Mouse (Mus musculus) gastrocnemius, adult 2 months (tissue): ENCODE measurements around the gene Yes1. TPM values are rescaled to one million over a fixed set of nuclear protein-coding genes. Genes with fewer than 3 reads are reported as not detected.
"Not testable (repeated sequence)": the region's sequence is repeated elsewhere in the genome, so short reads cannot be mapped to it uniquely, and the experiment has no call there.

Source experiments
- DNase-seq: peaks from one replicate; pipeline ENCODE4 v3.0.0; 2022
- H3K27ac ChIP-seq: fragments of 200-600 bp; 2 replicates; pipeline ENCODE4 v1.8.1; 2022; ENCODE audit warnings: mild to moderate bottlenecking
- H3K4me3 ChIP-seq: fragments of 200-600 bp; 2 replicates; pipeline ENCODE4 v1.8.1; 2022; ENCODE audit warnings: mild to moderate bottlenecking, moderate library complexity
- CTCF ChIP-seq: fragments of 200-600 bp; IDR thresholded peaks from 2 replicates; pipeline ENCODE4 v1.8.1; 2022; ENCODE audit warnings: antibody characterized with exemption, mild to moderate bottlenecking, moderate library complexity
- intact Hi-C: fragments of 180-260 bp; cut with DNase I; formaldehyde crosslinking; loops from one replicate; pipeline ENCODE4 v1.15.1; 2025
- total RNA-seq, 2 experiments: library from RNA; stranded (reverse); gene quantifications; 2 replicates each; pipeline ENCODE4 v1.2.3; 2021

Gene Yes1
- total RNA-seq, 2 experiments from 2014 or later, result 9.1 to 9.8 TPM

DNA sequence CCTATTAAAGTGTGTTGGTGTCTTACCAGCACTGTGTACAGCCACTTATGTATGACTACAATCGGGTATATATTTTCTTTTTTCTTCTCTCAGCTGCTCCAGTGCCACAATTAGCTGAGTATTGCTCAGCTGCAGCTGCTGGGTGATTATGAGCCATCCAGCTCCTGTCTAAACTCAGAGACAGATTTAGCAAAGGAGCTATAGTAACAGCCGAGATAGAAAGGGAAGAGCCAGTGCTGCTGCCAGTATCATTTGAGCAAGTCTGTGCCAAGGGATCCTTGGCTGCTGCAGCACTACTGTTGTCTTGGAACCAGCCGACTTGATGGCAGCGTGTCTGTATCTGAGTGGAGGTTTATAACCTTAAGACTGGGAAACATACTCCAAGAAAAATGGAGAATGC, 3.7 kb downstream of the Yes1 start:
- no peak for TF ChIP-seq CTCF
- intact Hi-C loops, result no loop called here
- Histone ChIP-seq H3K27ac (peak overlapping the region; percentile 76), H3K4me3 (peak overlapping the region; percentile 44)
- DNase-seq, result peak; percentile 51

DNA sequence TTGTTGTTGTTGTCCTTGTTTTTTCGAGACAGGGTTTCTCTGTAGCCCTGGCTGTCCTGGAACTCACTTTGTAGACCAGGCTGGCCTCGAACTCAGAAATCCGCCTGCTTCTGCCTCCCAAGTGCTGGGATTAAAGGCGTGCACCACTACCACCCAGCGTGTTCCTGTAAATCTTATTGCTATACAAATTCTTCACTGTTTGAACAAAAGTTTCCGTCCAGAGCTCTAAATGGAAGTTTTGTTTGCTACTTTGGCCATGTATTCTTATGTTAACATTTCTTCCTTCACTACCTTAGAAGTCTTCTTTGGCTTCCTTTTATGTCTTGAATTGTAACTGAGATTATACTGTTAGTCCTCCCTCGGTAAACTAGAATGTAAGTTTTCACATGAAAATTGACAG, 5.5 kb downstream of the Yes1 start:
- H3K27ac ChIP-seq, H3K4me3 ChIP-seq, DNase-seq, intact Hi-C loops: not testable (repeated sequence)

DNA sequence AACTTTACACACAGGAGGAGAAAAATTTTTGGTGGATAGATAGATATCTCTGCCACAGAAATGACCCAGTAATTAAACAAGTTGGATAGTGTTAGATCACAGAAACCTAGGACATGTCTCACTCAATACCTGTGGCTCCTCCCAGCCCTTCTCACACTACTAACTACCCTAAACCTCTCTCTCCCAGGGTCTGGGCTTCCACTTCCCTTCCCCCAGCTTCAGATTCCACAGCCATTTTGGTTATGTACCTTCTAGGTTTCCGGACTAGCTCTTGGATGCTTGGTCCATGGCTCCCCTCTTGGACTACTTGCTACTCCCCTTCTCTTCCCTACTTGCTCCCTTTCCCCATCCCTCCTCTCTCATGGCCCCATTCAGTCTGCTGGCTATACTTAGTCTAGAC, 6.9 kb downstream of the Yes1 start:
- intact Hi-C loops, result no loop called here
- Histone ChIP-seq H3K27ac (no peak overlapping the region), H3K4me3 (no peak overlapping the region)
- DNase-seq, result no peak
- TF ChIP-seq CTCF, result no peak

DNA sequence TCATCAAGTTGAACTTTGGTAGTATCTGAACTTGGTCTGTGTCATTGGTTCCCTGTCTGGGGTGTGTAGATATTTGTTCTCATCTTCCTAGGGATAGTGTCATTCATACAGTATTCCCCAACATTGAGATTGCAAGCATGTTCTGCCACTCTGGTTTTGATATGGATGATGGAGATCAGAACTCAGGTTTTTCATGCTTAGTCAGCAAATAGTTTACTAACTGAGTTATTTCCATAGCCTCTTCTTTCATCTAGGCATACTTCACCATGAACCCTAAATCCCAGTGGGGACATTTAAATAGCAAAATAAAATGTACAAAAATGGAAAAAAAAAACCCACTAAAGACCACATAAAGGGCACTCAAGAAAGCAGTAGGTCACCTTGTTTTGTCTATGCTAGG, 12.7 kb downstream of the Yes1 start:
- no peak for DNase-seq
- Histone ChIP-seq H3K27ac (no peak overlapping the region), H3K4me3 (no peak overlapping the region)
- no peak for TF ChIP-seq CTCF
- intact Hi-C loops, result no loop called here

DNA sequence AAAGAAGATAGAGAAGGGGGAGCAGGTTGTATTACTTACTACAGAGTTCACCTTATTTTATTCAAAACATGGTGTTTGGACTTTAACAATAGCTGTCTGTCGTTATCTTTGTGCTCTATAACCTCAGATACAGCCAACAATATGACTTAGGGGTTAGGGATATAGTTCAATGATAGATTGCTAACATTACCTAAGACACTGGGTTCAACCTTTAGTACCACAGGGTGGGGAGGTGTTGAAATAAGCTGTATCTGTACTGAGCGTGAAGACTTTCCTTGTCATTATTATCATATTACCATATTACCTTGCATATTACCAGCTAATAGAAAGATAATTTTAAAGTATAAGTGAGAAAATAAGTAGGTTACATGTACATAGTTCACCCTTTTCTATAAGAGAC, 13.8 kb downstream of the Yes1 start:
- Histone ChIP-seq H3K4me3 (no peak overlapping the region), H3K27ac (no peak overlapping the region)
- intact Hi-C loops, result no loop called here
- no peak for TF ChIP-seq CTCF
- DNase-seq, result no peak

GRCm38 (mm10) chr5:32633185-32633584, 22.2 kb downstream of the Yes1 start:
- intact Hi-C loops, result no loop called here
- no peak overlapping the region for H3K4me3 ChIP-seq
- no peak for DNase-seq
- H3K27ac ChIP-seq, result peak overlapping the region; percentile 46
- TF ChIP-seq CTCF, result no peak

- H3K4me3 ChIP-seq, result no peak overlapping the region
- DNase-seq, result no peak
- H3K27ac ChIP-seq, result no peak overlapping the region
- peak; percentile 85 for TF ChIP-seq CTCF
- intact Hi-C loops, result loop anchor here (1.0 kb wide), 1 partner anchor 68 kb away; no protein-coding TSS in a partner anchor
These were observed 46.4 kb downstream of the Yes1 start for GRCm38 (mm10) chr5:32657386-32657785.

- Histone ChIP-seq H3K27ac (no peak overlapping the region), H3K4me3 (no peak overlapping the region)
- intact Hi-C loops, result no loop called here
- DNase-seq, result no peak
- no peak for TF ChIP-seq CTCF
These were observed 71.5 kb downstream of the Yes1 start for GRCm38 (mm10) chr5:32682475-32682874.

DNA sequence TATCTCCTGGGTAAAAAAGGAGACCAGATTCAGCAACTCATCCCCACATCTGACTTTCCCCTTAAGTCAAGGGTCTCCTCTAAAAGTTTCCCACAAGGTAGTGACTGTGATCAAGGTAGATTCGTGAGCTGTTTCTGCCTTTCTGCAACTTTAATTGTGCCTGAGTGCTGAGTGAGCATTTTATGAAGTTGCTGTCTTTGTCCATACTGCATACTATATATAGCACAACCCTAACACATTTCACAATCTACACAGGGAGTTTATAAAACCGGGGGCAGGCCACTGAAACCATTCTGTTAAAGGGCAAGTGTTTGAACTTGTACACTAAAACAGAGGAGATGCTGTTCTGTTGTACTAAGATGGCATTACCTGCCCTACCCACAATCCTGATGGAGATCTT, 82.4 kb downstream of the Yes1 start:
- intact Hi-C loops, result no loop called here

GRCm38 (mm10) chr5:32697208-32697867, 86.4 kb downstream of the Yes1 start:
- intact Hi-C loops, result no loop called here
- no peak for TF ChIP-seq CTCF
- no peak for DNase-seq
- Histone ChIP-seq H3K27ac (no peak overlapping the region), H3K4me3 (no peak overlapping the region)

More for the DNA sequence above, 82.4 kb downstream of the Yes1 start:
- TF ChIP-seq CTCF, result no peak
- H3K27ac ChIP-seq, result no peak overlapping the region
- H3K4me3 ChIP-seq, result no peak overlapping the region
- no peak for DNase-seq

DNA sequence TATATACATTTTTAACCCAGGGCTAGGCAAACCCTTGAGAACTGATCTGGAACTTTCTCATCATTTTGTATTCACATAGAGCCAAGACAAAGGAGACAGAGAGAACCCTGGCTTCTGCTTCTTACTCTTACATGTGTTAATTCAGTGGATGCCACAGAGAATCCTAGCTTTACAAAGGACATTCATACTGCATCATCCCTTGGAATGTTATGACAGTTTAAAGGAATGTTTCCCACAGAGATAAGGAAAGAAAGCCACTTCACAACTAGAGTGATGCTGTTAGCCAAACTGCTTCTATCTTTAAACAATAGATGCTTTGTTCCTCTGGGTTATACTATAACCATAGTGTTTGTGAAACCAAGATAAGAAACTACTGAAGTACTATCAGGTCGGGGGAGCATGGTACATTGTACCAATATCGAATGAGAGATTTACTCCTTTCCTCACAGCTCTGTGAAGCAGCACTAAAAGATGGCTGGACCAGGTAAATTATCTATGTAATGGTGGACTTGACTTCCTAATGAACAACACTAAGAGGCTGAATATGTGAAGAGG, 95.3 kb downstream of the Yes1 start:
- DNase-seq, result no peak
- no peak overlapping the region for H3K4me3 ChIP-seq
- intact Hi-C loops, result no loop called here
- no peak overlapping the region for H3K27ac ChIP-seq
- TF ChIP-seq CTCF, result no peak

DNA sequence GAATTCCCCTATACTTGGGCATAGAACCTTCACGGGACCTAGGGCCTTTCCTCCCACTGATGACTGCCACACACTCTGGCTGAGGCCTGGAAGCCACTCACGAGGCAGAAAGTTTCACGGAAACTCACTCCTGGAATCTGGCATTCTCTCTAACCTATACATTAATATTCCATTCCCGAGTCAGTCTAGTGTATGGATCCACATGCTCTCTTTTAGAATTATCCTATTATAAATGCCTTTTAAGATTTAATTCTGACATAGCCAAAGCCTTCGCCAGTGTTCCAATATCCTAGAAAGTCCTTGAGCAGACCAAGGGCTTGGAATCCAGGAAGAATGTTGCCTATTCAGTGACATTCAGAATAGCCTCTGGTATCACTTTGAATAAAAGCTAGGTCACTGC, 100.5 kb downstream of the Yes1 start:
- intact Hi-C loops, result loop anchor here (5.0 to 10.0 kb wide), 3 partner anchors 124 to 321 kb away; partner anchors contain the start of gene Prr14l
- TF ChIP-seq CTCF, result no peak
- DNase-seq, result no peak
- Histone ChIP-seq H3K4me3 (no peak overlapping the region), H3K27ac (no peak overlapping the region)

DNA sequence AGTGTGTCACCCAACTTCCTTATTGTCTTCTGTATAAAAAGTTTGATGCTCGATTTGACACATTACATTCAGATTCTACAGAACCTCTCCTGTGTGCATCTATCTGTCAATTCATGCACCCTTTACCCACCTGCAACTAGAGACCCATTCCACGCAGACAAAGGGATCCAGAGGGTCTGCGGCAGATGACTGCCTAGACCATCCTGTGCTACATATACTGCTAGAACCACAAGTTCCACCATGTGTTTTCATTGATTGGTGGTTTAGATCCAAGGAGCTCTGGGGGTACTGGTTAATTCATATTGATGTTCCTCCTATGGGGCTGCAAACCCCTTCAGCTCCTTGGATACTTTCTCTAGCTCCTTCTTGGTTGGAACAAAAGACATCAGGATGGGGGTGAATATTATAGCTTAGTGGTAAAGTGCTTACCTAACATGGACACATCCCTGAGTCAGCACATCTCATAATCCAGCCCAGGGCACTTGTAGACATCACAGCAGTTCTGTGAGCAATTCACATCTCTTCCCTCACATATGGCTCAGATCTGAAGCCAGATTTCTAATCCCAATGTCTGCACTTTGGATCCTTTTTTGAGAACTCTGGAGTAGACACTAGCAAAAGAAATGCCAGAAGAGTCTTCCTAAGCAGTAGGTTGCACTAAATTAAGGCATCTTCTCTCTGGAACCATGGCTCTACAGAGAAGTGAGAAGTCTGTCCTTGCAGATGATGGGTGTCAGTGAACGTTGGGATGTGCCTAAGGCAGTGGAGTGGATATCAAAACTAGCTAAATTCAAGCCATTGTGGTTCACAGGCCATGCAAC, 101.5 kb downstream of the Yes1 start:
- H3K27ac ChIP-seq, result no peak overlapping the region
- intact Hi-C loops, result loop anchor here (5.0 to 10.0 kb wide), 3 partner anchors 125 to 320 kb away; partner anchors contain the start of gene Prr14l
- no peak for DNase-seq
- H3K4me3 ChIP-seq, result peak overlapping the region; percentile 86
- TF ChIP-seq CTCF, result no peak
